ENCODE assay signal across 19 mouse cellular contexts in genomic region chr11:106353188-106353587, GRCm38 (mm10). TPM values are rescaled to one million over a fixed set of nuclear protein-coding genes. Genes with fewer than 3 reads are reported as not detected.
"Had no signal": no experiment of that assay in that cellular context is flagged by ENCODE, and none has a peak within 500 bp of the region (broad histone marks: within the 10 kb centered on the region; RNA-seq: fewer than 3 reads in every experiment).

Gene Scn4a (minus strand): TSS chr11:106353288.

- H3K36me3 ChIP-seq: limb, embryonic 12.5 days; liver, embryonic 13.5 days; lung, embryonic 15.5 days; midbrain, embryonic 15.5 days; neural tube, embryonic 13.5 days; stomach, embryonic 15.5 days had no signal

- H3K27me3 ChIP-seq: liver, embryonic 13.5 days; lung, embryonic 15.5 days; midbrain, embryonic 15.5 days; neural tube, embryonic 13.5 days; stomach, embryonic 15.5 days had no signal

- DNase-seq: kidney, postnatal 36 days; layer of hippocampus, adult 9-11 months; layer of hippocampus, postnatal 36 days; liver; liver, embryonic 13.5 days; liver, postnatal 0 days; lung, postnatal 14 days; right cerebral cortex, postnatal 14 days; thymus, postnatal 36 days had no signal

- H3K4me3 ChIP-seq: limb, embryonic 12.5 days; liver, embryonic 13.5 days; lung, embryonic 15.5 days; megakaryocyte, embryonic 14.5 days; midbrain, embryonic 15.5 days; neural tube, embryonic 13.5 days; stomach, embryonic 15.5 days had no signal

- ATAC-seq: liver, postnatal 0 days; midbrain, embryonic 15.5 days had no signal

- H3K27ac ChIP-seq: kidney, postnatal 0 days; limb, embryonic 12.5 days; liver, embryonic 13.5 days; lung, embryonic 15.5 days; macrophage; midbrain, embryonic 15.5 days; neural tube, embryonic 13.5 days; stomach, embryonic 15.5 days had no signal

- H3K4me1 ChIP-seq: liver, embryonic 13.5 days; midbrain, embryonic 15.5 days; neural tube, embryonic 13.5 days had no signal

RNA-seq across cellular contexts. Expression of gene Scn4a, which starts in this region (rescaled TPM):
- total RNA-seq: layer of hippocampus, postnatal 36 days; left cerebral cortex, postnatal 25 days had no signal
- polyA plus RNA-seq: midbrain, embryonic 11.5 days; midbrain, embryonic 15.5 days; neural tube, embryonic 13.5 days had no signal
